Mouse (Mus musculus) liver, adult 2 months (tissue): ENCODE data around the gene Arpc4.

Source experiments
- CTCF ChIP-seq: fragments of 200-500 bp; IDR thresholded peaks from 2 replicates; pipeline ENCODE4 v1.5.1; 2011; ENCODE audit warnings: low read depth, low read length, control low read depth
- POLR2A ChIP-seq: fragments of 200-500 bp; IDR thresholded peaks from 2 replicates; pipeline ENCODE4 v1.6.1; 2011; ENCODE audit warnings: low read length, control low read depth; ENCODE audit not compliant: insufficient read depth; ENCODE audit errors: extremely low read depth

DNA sequence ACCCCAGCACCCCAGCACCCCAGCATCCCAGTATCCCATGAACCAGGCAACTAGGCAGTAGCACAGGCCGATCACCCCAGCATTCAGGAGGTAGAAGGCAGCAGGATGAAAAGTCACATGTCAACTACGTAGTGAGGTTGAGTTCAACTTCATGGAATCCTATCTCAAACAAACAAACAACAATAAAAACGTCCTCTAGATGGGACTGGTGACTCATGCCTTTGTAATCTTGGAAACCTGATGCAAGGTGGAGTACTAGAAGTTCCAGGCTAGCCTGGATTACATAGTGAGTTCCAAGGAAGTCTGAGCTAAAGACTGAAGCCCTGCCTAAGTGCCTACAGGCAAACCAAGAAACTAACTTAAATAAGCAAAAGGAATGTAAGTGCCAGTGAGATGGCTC is 52.9 kb downstream of the Arpc4 start:
- TF ChIP-seq POLR2A = no peak
- no peak for TF ChIP-seq CTCF
